Mouse (Mus musculus) heart, postnatal 10 days (tissue): Measurements from ENCODE around the gene Adamtsl3. TPM values are rescaled to one million over a fixed set of nuclear protein-coding genes. Genes with fewer than 3 reads are reported as not detected.

Source experiments
- DNase-seq, 2 experiments: peaks; one replicate each; pipeline ENCODE4 v3.0.0; 2021
- intact Hi-C: fragments of 180-260 bp; cut with DNase I; formaldehyde crosslinking; loops from one replicate; pipeline ENCODE4 v1.15.1; 2025
- total RNA-seq, 2 experiments: library from RNA; stranded (reverse); gene quantifications; 2 replicates each; pipeline ENCODE4 v1.2.3; 2021

The Adamtsl3 gene
- total RNA-seq, 2 experiments from 2014 or later, result 11.9 to 12.4 TPM

DNA sequence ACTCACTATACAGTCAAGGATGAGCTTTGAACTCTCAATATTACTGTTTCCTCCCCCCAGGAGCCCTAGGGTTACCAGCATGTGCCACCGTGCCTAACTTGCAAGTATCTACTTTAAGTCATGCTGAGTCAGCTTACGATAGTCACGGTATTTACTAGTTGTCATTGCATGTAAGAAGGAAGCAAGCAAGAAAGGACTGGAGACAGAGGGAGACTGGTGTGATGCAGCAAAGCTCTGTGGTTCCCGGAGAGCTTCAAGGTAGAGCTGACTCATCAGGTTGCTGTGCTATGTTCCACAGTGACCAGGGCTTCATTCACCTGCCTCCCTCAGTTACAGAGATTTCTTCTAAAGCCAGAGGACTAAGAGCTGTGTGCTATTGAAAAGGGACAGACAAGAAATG lies 247.0 kb downstream of the Adamtsl3 start:
- intact Hi-C loops, result no loop called here
- DNase-seq, result no peak

DNA sequence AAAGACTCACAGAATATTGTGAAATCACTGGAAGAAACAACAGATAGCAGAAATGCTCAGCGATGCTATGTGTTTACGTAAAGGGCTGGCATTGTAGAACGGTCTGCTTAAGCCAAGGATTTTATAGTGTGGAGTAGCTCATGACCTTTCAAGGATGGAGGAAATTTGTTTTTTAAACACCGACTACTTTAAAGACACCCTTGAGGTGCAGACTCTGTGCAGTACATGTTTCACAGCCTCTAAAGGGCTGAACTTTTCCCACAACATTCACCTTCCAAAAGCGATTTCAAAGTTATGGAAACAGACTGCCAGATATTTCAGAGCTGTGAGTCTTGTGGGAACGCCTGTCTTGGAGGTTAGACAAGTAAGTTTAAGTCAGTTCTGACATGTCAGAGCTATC lies 255.4 kb downstream of the Adamtsl3 start:
- no peak for DNase-seq
- intact Hi-C loops, result no loop called here

DNA sequence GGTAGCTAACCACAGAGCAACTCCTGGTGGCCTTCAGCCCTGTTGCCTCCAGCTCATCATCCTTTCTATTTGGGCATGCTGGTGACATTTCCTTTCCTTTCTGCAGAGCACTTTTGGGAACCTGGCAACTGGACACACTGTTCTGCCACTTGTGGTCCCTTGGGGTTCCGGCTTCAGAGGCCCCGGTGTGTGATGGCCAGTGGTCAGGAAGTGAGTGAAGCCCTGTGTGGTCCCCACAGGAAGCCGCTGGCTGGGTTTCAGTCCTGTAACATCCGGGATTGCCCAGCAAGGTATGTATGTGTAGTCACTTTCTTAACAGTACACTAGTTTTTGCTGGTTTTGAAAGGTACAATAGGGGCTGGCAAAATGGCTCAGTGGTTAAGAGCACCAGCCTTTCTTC lies 266.5 kb downstream of the Adamtsl3 start:
- intact Hi-C loops, result loop anchor here (10.0 kb wide), 1 partner anchor 267 kb away; the partner anchor contains the start of gene Adamtsl3
- DNase-seq, result no peak

DNA sequence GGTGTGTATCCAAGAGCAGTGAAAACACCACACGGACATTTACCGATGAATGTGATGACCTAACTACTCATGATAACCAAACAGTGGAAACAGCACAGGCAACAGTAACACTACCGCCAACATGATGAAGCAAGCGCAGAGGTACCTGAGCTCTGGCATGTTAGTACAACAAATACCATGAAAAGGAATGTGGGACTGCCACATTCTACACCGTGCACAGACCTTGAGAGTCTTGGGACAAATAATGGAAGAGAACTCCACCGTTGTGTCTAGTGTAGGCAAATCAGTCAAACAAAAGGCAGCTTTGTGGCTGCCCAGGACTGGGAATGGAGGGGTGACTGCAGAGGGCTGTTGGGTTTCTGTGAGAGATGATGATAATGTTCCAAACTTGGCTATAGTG lies 269.9 kb downstream of the Adamtsl3 start:
- intact Hi-C loops, result loop anchor here (5.0 to 10.0 kb wide), 2 partner anchors 103 to 271 kb away; partner anchors contain the start of gene Adamtsl3
- DNase-seq, result no peak

DNA sequence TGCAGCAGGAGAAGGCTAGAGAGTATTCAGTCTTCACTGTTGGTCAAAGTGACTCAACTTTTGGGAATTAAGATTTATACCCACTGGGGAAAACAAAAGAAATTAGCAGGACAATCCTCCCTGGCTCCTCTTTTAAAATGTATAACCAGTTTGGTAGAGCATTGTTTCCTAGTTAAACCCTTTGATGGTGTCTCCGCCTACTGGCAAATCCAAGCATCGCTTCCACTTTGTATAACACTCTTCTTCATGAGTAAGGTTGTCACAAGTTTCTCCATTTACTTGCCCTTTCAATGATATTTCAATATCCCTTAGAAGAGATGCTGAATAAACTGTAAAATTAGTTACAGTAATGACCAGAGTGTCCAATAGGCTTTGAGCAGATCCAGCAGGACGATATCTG lies 274.1 kb downstream of the Adamtsl3 start:
- peak in 1 of 2 experiments; percentile 32 for DNase-seq
- intact Hi-C loops, result loop anchor here (1.0 to 10.0 kb wide), 3 partner anchors 107 to 335 kb away; partner anchors contain the start of gene Adamtsl3

DNA sequence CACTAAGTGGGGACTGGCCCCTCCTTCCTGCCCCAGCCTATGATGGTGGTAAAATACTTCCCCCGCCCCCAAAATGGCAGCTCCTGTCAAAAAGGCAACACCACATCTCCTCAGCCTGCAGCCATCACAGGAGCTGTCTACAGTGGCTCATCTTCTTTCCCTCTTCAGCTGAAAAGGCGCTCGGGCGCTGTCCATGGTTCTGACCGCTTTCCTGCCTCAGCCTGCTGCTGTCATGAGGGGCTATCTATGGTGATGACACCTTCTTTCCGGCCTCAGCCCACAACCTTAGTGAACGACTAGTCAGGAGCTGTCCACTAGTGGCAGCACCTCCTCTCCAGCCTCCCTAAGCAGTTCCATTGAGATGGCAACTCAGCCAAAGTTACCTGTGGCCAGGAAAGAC lies 289.8 kb downstream of the Adamtsl3 start:
- intact Hi-C loops, result no loop called here
- peak; percentile 60 to 68 for DNase-seq

DNA sequence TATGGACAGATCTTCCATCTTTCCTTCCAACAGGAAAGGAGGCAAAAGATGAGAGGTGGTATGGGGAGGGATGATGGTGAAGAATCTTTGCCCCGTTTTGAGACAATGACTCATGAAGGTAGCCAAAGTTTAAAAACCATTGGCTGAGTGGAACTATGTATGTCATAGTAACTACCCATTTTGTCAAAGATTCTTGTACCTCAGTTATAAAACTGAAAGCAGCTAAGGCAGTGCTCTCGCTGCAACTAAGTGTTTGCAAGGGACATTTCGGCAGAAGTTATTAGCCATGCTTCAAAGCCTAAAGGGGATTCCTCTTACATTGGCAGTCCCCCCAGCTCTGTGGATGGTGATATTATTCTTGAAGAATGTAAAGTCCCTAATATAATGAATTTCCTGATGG lies 311.7 kb downstream of the Adamtsl3 start:
- intact Hi-C loops, result no loop called here
- DNase-seq, result no peak

DNA sequence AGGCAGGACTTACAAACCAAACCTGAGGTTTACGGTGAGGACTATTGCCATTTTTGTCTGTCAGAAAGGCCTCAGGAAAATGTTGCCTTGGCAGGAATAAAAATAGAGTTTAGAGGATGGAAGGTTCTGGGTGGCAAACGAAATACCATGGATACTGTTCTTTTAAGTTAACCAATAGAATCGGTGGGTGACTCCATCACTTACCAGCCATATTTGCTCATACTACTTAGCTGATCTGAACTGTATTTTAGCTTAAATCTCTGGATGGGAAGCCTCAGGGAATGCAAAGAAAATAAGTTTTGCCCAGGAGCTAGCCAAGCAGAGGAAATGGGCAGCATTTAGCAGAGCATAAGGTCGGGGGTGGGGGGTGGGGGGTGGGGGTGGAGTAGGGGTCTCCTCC lies 312.4 kb downstream of the Adamtsl3 start:
- no peak for DNase-seq
- intact Hi-C loops, result no loop called here

DNA sequence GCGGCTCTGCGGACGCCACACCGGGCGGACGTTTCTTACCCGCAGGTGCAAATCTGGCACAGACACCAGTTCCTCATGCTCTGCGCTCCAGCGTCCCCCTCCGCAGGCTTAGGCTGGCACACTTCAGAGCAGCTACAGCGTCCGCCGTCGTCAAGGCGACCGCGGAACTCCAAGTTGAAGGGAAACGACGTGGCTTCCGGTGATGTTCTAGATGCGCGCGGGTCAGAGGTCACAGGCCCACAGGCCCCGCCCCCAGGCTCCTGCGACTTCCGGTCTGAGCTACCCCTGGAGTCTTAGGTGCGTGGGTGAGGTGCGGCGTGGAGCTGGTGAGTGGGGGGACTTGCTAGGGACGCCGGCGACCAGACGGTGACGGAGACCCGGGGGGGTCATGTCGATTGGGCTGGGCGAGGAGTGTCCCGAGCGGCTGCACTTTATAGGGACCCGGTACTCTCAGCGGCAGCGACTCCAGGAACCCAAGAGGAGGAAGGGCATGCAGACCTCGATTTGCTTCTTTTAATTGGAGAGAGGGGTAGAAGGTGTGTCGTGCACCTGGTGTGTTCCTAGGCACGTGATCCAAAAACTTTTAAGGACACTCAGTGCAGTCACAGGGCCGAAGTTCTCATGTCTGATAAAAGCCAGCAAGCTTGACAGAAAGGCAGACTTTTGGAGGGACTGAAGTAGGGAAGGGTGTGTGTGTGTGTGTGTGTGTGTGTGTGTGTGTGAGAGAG lies 313.0 kb downstream of the Adamtsl3 start, which contains the start of the genes Saxo2 and Efl1:
Gene Saxo2, minus strand, starts transcription at position 176 of the 728 bp plus-strand sequence.
Gene Efl1, plus strand, starts transcription at position 262 of the 728 bp plus-strand sequence.
- intact Hi-C loops, result no loop called here
- peak; percentile 94 to 96 for DNase-seq

DNA sequence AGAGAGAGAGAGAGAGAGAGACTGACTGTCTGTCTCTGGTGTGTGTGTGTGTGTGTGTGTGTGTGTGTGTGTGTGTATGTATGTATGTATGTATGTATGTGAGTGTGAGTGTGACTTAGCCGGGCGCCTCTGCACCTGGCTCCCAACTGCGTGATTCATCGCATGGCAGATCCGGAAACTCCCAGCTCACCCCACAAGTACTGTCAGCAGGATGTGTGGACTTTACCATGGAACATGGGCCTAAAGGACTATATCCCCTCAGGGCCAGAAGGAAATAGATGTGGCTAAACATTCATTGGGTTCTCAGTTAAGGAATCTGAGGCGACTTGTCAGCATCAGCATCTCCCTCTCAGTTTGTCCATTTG lies 313.6 kb downstream of the Adamtsl3 start:
- intact Hi-C loops, result no loop called here
- no peak for DNase-seq

Other genes starting within 250 kb of the Adamtsl3 start
- 1 to 10 TPM; 1.1 to 1.7 TPM for gene Sh3gl3, start 161.9 kb upstream of the Adamtsl3 start, total RNA-seq